Mouse (Mus musculus): Measurements from ENCODE around the gene Mapk8.

Mapk8 gene

GRCm38 (mm10) chr14:33398065-33398860 lies 48.7 kb downstream of the Mapk8 start:
- DNase-seq (ENCODE audit: low spot score), result no peak

GRCm38 (mm10) chr14:33380830-33381457 lies 66.0 kb downstream of the Mapk8 start:
- DNase-seq (ENCODE audit: low spot score), result no peak

GRCm38 (mm10) chr14:33378723-33379122 lies 68.2 kb downstream of the Mapk8 start:
- no peak for DNase-seq (ENCODE audit: low spot score)

- no peak for DNase-seq (ENCODE audit: low spot score)
Measured at GRCm38 (mm10) chr14:33377211-33377610, 69.7 kb downstream of the Mapk8 start.

- no peak for DNase-seq (ENCODE audit: low spot score)
Measured at GRCm38 (mm10) chr14:33374089-33374488, 72.9 kb downstream of the Mapk8 start.

GRCm38 (mm10) chr14:33373271-33373670 lies 73.7 kb downstream of the Mapk8 start:
- no peak for DNase-seq (ENCODE audit: low spot score)

GRCm38 (mm10) chr14:33371248-33371647 lies 75.7 kb downstream of the Mapk8 start:
- DNase-seq (ENCODE audit: low spot score), result peak; percentile 70

GRCm38 (mm10) chr14:33370056-33370455 lies 76.9 kb downstream of the Mapk8 start:
- DNase-seq (ENCODE audit: low spot score), result no peak

- no peak for DNase-seq (ENCODE audit: low spot score)
Measured at GRCm38 (mm10) chr14:33369375-33369774, 77.6 kb downstream of the Mapk8 start.

GRCm38 (mm10) chr14:33366891-33367777 lies 79.8 kb downstream of the Mapk8 start:
- DNase-seq (ENCODE audit: low spot score), result no peak

GRCm38 (mm10) chr14:33364061-33364460 lies 82.9 kb downstream of the Mapk8 start:
- no peak for DNase-seq (ENCODE audit: low spot score)

GRCm38 (mm10) chr14:33363611-33364010 lies 83.3 kb downstream of the Mapk8 start:
- DNase-seq (ENCODE audit: low spot score), result no peak

- no peak for DNase-seq (ENCODE audit: low spot score)
Measured at GRCm38 (mm10) chr14:33362807-33363206, 84.2 kb downstream of the Mapk8 start.

GRCm38 (mm10) chr14:33362122-33362521 lies 84.8 kb downstream of the Mapk8 start:
- DNase-seq (ENCODE audit: low spot score), result no peak

- DNase-seq (ENCODE audit: low spot score), result no peak
Measured at GRCm38 (mm10) chr14:33361546-33361945, 85.4 kb downstream of the Mapk8 start.

GRCm38 (mm10) chr14:33358891-33359290 lies 88.1 kb downstream of the Mapk8 start:
- no peak for DNase-seq (ENCODE audit: low spot score)

GRCm38 (mm10) chr14:33357600-33358368 lies 89.2 kb downstream of the Mapk8 start:
- DNase-seq (ENCODE audit: low spot score), result no peak

- no peak for DNase-seq (ENCODE audit: low spot score)
Measured at GRCm38 (mm10) chr14:33355276-33355675, 91.7 kb downstream of the Mapk8 start.

- peak; percentile 72 for DNase-seq (ENCODE audit: low spot score)
Measured at GRCm38 (mm10) chr14:33352890-33353289, 94.1 kb downstream of the Mapk8 start.

GRCm38 (mm10) chr14:33351984-33352722 lies 94.8 kb downstream of the Mapk8 start:
- DNase-seq (ENCODE audit: low spot score), result peak; percentile 81

- peak; percentile 42 for DNase-seq (ENCODE audit: low spot score)
Measured at GRCm38 (mm10) chr14:33351019-33351418, 95.9 kb downstream of the Mapk8 start.

Data from lung, postnatal 25 days (tissue).